8 mouse cellular contexts compared by ENCODE assay signal in genomic region chr19:37050643-37051345, GRCm38 (mm10).
DNase-seq lines count a peak whose midpoint lies in the region; TF ChIP-seq lines count a peak whose summit lies in the region.

No protein-coding gene starts in this region.

- 47% methylated on average over 4 of the region's 4 CpGs for WGBS in cerebellum, adult 2 months

- no peaks in the 10 kb centered on the region for H3K27me3 ChIP-seq in cerebellum, adult 2 months (ENCODE audit: control insufficient read depth, insufficient read depth, low read length)

- DNase-seq in layer of hippocampus, adult 11-12 months (ENCODE audit: low spot score) = peak; percentile 79
- DNase-seq in layer of hippocampus, postnatal 36 days = no peak
- DNase-seq in Muller cell, postnatal 12 days (ENCODE audit: inconsistent ontology term) = peak; percentile 50
- DNase-seq in cerebellum, adult 2 months = peak; percentile 61 to 82
- peak; percentile 21 to 39 for DNase-seq in gastrocnemius, postnatal 4 days (ENCODE audit: low spot score in 2 of 2)
- peak in 1 of 2 experiments; percentile 49 for DNase-seq in left cerebral cortex, adult 2 months (ENCODE audit: extremely low spot score in 1 of 2, low spot score in 2 of 2)
- DNase-seq in natural killer cell, adult 2 months (ENCODE audit: low spot score in 2 of 2) = peak; percentile 32 to 35
- DNase-seq in ovary, adult 18-20 months (ENCODE audit: low spot score) = no peak

- TF ChIP-seq POLR2A in cerebellum, adult 2 months (IDR thresholded peaks at IDR 0.05; ENCODE audit: borderline replicate concordance, insufficient read depth, low read length) = no peak

- intact Hi-C loops in left cerebral cortex, adult 2 months (cut with DNase I) = loop anchor here (2.0 kb wide), 2 partner anchors 158 to 214 kb away; partner anchors contain the start of gene Cpeb3

- no peak overlapping the region for H3K27ac ChIP-seq in cerebellum, adult 2 months (ENCODE audit: insufficient read depth, low read length)
- H3K27ac ChIP-seq in left cerebral cortex, adult 2 months = no peak overlapping the region

- peaks cover 3% of the 10 kb centered on the region; the same call in 1 of the 2 replicates for H3K4me1 ChIP-seq in cerebellum, adult 2 months (ENCODE audit: control insufficient read depth, insufficient read depth, low read length)

- TF ChIP-seq CTCF in cerebellum, adult 2 months (IDR thresholded peaks at IDR 0.05; ENCODE audit: borderline replicate concordance, insufficient read depth, low read depth, low read length) = peak; percentile 50; the same call in 1 of the 2 replicates
- TF ChIP-seq CTCF in left cerebral cortex, adult 2 months (IDR thresholded peaks at IDR 0.05) = peak; percentile 71

- no peak overlapping the region for H3K4me3 ChIP-seq in cerebellum, adult 2 months (replicated peaks; ENCODE audit: insufficient read depth, low read depth, low read length)
- H3K4me3 ChIP-seq in left cerebral cortex, adult 2 months = no peak overlapping the region

Comparison
In these comparisons a context has a peak if more than half of its experiments do, and no peak if none do; other contexts are left out.
1. DNase-seq: peak in layer of hippocampus, adult 11-12 months (single experiment), Muller cell, postnatal 12 days (single experiment), cerebellum, adult 2 months (2 of 2), gastrocnemius, postnatal 4 days (2 of 2) and natural killer cell, adult 2 months (2 of 2); none in layer of hippocampus, postnatal 36 days (0 of 2) and ovary, adult 18-20 months (single experiment).